Mouse (Mus musculus) liver, adult 2 months (tissue): ENCODE data around the gene Lamp5.

ENCODE experiments used
- CTCF ChIP-seq: fragments of 200-500 bp; IDR thresholded peaks from 2 replicates; pipeline ENCODE4 v1.5.1; 2011; ENCODE audit warnings: low read depth, low read length, control low read depth
- POLR2A ChIP-seq: fragments of 200-500 bp; IDR thresholded peaks from 2 replicates; pipeline ENCODE4 v1.6.1; 2011; ENCODE audit warnings: low read length, control low read depth; ENCODE audit not compliant: insufficient read depth; ENCODE audit errors: extremely low read depth

GRCm38 (mm10) chr2:136113374-136113773 is 61.3 kb downstream of the Lamp5 start:
- no peak for TF ChIP-seq CTCF
- TF ChIP-seq POLR2A: no peak
